Mouse (Mus musculus): ENCODE data around the gene Ggt7. TPM values are rescaled to one million over a fixed set of nuclear protein-coding genes. Genes with fewer than 3 reads are reported as not detected.

Ggt7 gene
- 7.9 and 11.8 TPM in 2 replicates for polyA plus RNA-seq (2012; rRNA removed; ENCODE audit: low replicate concordance)

DNA sequence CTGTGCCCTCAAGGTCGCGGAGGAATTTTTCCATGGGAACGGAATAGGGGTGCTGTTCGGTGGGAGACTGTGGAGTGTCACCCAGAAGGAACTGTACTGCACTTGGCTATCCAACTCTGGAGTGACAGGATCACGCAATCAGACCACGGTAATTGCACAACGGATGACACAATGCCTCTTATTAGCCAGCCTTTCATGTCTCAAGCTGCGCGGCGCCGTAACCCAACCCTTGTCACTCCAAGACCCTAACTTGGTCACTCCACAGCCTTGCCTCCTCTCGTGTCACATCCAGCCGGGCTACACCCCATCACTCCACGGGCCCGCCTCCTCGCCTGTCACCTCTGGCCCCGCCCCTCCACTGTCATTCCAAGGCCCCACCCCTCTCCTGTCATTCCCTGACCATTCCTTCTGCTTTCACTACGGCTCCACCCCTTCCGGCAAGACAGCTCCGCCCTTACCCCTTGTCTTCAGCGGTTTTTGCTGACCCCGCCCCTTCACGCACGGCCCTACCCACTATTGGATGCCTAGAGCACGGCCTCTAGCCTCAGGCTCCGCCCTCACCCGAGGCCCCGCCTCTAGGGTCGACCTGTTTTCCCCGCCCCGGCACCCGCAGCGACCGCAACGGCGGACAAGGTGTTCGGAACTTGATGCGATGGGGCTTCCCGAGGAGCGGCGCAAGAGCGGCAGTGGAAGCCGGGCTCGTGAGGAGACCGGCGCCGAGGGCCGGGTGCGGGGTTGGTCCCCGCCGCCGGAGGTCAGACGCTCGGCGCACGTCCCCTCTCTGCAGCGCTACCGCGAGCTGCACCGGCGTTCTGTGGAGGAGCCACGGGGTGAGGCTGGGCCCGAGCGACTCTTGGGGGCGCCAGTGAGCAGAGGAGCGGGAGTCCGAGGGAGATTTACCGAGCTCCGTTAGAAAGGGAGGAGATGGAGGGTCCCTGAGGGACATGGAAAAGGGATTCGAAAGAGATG is at the start of gene Ggt7, which contains the start of gene Acss2:
Gene Ggt7 (minus strand): TSS at position 783 of the 969 bp plus-strand sequence.
Gene Acss2 (plus strand): TSS at position 494 of the 969 bp plus-strand sequence.

DNA sequence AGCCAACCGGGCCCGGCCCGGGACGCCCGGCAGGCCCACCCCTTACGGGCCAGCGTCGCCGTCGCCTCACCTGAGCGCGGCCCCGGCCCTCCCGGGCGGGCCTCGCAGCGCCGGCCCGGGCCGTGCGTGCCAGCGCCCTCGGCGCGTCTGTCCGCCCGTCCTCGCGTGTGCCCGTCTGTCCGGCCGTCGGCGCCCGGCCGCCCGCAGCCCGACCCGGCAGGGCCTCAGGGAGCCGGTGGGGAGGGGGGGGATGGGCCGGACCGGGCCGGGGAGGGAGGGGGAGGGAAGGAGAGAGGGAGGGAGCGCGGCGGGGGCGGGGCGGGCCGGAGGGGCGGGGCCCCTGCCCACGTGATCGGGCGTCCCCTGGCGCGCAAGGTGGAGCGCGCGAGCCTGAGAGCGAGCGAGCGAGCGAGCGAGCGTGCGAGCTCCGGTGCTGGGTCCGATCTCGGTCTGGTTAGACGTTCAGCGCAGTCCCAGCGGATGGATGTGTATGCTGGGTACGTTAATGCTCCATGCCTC is 44.4 kb downstream of the Ggt7 start, which contains the start of gene Ncoa6:
Gene Ncoa6 (minus strand): TSS at position 325 of the 519 bp plus-strand sequence.

Other genes starting within 250 kb of the Ggt7 start
- 197 and 362 TPM in 2 replicates for gene Map1lc3a, start 241.9 kb downstream of the Ggt7 start, polyA plus RNA-seq (2012; rRNA removed; ENCODE audit: low replicate concordance)
- gene Pigu, start 160.8 kb downstream of the Ggt7 start, polyA plus RNA-seq (2012; rRNA removed; ENCODE audit: low replicate concordance): 15.7 and 18.5 TPM in 2 replicates
- gene Trp53inp2, start 137.2 kb downstream of the Ggt7 start, polyA plus RNA-seq (2012; rRNA removed; ENCODE audit: low replicate concordance): 138 and 190 TPM in 2 replicates
- gene Ncoa6, start 44.3 kb downstream of the Ggt7 start, polyA plus RNA-seq (2012; rRNA removed; ENCODE audit: low replicate concordance): 4.4 and 14.0 TPM in 2 replicates
- gene Acss2, start 289 bp downstream of the Ggt7 start, polyA plus RNA-seq (2012; rRNA removed; ENCODE audit: low replicate concordance): 16.0 and 17.6 TPM in 2 replicates
- 73.2 and 195 TPM in 2 replicates for gene Gss, start 74.6 kb upstream of the Ggt7 start, polyA plus RNA-seq (2012; rRNA removed; ENCODE audit: low replicate concordance)
- 0.04 and 0.15 TPM in 2 replicates for gene Myh7b, start 93.0 kb upstream of the Ggt7 start, polyA plus RNA-seq (2012; rRNA removed; ENCODE audit: low replicate concordance)
- 105 and 143 TPM in 2 replicates for gene Trpc4ap, start 174.1 kb upstream of the Ggt7 start, polyA plus RNA-seq (2012; rRNA removed; ENCODE audit: low replicate concordance)
- gene Edem2, start 211.2 kb upstream of the Ggt7 start, polyA plus RNA-seq (2012; rRNA removed; ENCODE audit: low replicate concordance): 53.3 and 79.7 TPM in 2 replicates
- gene Gm17581, start 217.6 kb upstream of the Ggt7 start, polyA plus RNA-seq (2012; rRNA removed; ENCODE audit: low replicate concordance): not detected in 2 replicates
- gene Procr, start 232.9 kb upstream of the Ggt7 start, polyA plus RNA-seq (2012; rRNA removed; ENCODE audit: low replicate concordance): 6.9 and 9.3 TPM in 2 replicates